Mouse (Mus musculus) layer of hippocampus, adult 18-20 months (tissue): ENCODE data around the gene Pbx1. TPM values are rescaled to one million over a fixed set of nuclear protein-coding genes. Genes with fewer than 3 reads are reported as not detected.

Experiments
- DNase-seq, 2 experiments: peaks; one replicate each; pipeline ENCODE4 v3.0.0; 2022; ENCODE audit warnings: low spot score in 2 of 2
- total RNA-seq, 2 experiments: library from RNA; stranded (reverse); gene quantifications; 2 replicates each; pipeline ENCODE4 v1.2.3; 2021

Gene Pbx1
- total RNA-seq, 2 experiments from 2014 or later, result 122 to 127 TPM

DNA sequence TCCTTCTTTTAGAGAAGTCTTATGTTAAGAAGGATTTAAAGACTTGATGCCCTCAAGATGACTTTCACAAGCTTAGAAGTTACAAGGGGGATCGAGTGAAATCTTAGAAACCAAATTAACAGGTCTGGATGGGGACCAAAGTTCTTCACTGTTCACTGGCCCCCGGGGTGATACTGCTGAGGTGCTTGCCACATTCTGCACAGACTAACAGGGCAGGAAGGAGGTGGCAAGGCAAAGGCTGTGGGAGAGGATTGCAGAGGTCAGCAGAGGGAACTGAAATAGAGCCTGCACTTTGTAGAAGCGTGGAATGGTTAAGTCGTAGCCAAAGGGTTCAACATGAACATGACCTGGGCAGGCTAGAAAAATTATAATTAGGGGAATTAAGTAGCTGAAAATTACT lies 256.5 kb downstream of the Pbx1 start:
- DNase-seq, result no peak

DNA sequence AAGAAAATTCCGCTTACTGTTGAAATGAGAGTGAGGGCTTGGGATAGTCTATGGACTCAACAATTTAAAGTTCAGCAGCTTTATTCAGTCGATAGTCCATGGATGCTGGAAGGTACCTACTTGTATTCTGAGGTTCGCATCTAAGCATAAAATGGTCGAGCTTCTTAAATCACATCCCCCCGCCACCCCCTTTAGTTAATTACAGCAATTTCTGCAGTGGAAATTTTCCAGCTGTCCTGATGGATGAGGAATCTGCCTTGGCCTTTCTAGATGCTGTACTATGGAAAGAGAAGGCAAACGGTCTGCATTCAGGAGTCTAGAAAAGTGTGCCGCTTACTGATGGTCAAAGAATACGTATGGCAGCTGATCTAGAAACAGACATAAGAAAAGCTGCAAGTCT lies 262.3 kb downstream of the Pbx1 start:
- DNase-seq, result no peak

DNA sequence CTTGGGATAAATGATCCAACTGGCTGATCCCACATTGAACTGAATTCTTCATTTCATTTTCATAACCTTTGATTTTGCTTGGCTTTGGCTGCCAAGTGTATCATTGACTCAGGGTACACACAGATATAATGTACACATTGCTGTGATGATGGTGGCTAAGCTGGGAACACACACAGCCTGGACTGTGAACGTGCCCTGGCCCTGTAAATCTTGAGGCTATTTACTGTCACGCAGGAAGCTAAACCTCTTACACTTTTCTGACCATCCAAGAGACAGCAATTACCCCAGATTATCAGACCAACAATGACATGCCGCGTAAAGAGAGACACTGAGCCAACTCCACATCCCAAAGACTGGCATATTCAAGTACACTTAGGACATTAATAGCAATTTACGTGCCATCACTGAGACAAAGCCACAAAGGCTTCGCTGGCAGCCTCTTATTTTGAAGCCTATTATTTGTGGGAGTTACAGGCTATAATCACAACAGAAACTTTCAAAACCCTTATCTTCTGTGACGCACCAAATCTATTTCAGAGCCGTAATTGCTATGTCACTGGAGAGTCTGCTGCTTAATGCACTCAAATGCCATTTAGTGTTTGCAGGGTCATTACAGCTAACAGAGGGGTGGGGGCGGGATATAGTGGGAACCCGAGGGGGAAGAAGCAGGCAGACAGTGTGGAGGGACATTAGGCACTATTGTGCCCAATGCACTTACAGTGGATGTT lies 262.9 kb downstream of the Pbx1 start:
- no peak for DNase-seq

DNA sequence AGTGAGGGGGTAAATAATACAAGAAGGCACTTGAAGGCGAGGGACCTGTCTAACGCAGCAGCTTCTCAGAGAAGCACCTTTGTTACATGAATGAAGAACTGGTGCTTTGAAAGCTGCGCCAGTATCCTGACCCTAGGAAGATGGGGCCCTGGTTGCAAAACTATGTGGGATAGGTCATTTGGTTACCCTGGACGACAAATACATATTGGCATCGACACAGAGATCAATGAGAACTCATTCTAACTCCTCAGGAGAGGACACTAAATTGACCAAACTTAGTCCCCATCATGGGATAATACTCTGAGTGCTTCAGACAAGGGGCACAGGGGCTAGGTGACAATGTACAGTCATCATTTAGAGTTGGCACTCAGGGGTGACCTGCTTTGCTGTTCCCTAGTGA lies 264.3 kb downstream of the Pbx1 start:
- no peak for DNase-seq

DNA sequence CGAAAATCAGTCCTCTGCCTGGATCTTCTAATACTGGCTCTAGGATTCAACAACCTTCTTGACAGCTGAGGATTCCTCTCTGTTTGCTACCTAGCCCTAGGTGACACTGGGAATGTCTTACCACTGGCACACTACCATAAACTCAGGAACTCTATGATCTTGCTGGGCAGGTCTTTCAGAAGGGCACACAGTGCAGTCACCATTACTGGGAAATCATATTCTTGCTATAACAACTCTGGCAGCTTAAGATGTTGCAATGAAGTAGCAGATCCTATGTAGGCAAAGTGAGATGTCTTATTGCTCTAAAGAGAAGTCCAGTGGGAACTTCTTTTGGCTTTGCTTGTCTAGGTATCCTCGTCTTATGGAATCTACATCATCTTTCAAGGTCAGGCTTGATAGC lies 265.2 kb downstream of the Pbx1 start:
- no peak for DNase-seq

DNA sequence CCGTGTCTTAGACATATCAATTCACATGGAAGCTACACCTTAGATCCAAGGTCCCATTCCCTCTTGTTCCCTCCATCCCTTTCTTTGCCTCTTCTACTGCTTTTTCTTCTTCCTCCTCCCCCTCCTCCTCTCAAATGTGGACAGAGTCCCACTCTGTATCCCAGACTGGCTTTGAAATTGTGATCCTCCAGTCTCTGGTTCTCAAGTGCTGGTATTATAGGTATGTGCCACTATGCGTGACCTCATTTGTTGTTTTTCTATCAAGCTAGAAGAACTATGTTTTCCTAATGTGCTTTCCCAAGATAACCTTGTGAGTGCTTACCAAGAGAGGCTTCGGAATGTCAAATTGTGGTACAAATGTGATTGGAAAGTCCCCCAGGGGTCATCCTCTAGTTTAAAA lies 267.1 kb downstream of the Pbx1 start:
- no peak for DNase-seq

DNA sequence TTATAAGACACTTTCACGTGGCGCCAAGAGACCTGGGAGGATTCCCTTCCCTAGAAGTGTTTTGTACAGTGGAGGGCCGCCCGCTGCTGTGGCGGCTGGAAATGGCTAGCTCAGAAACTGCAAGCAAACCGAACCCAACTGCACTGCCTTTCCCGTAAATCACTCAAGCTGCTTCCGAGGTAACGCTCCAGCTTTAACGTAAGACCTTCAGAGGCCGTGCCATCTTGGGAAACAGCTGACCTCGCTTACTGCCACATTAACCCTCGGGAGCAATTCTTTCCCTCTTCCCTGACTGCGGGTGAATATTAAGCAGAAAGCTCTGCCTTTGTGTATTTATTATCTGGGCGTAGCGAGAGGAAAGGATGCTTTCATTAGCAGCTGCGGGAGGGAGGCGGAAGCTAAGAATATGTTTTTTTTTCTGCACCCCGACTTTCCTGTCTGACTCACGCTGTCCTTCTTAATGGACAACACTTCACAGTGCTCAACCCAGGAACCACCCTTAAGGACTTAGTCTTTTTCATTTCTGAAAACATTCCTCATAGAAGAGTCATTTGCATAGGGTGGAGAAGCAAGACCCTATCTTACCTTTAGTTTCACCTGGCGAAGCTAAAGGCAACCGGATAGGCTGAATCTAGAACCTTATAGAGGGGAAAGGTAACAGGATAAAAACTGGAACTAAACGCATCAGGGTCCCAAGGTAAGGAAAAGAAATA lies 268.4 kb downstream of the Pbx1 start:
- DNase-seq, result peak in 1 of 2 experiments; percentile 13

DNA sequence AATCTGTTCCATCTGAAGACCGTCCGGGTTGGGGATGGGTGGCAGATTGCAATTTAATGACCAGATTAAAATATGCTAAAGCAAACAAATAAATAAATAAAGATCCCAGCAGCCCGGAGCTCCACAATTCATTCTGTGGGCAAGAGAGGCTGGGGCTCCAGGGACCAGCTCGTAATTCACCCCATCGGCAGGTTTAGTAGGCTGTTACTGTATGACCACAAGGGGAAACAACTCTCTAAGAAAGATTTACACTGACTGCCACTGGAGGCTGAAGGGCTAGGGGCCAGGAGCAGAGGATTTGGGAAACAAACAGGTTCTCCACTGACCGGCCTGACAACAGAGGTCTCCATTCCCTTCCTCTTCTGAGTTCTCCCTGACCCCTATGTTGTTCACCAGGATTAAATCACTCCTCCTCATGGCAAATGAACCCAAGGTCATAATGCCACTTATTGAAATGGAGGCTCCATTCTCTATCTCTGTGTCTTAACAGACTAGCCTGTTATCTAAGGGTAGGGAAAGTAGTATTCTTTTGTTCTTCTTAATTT lies 292.9 kb downstream of the Pbx1 start:
- no peak for DNase-seq

DNA sequence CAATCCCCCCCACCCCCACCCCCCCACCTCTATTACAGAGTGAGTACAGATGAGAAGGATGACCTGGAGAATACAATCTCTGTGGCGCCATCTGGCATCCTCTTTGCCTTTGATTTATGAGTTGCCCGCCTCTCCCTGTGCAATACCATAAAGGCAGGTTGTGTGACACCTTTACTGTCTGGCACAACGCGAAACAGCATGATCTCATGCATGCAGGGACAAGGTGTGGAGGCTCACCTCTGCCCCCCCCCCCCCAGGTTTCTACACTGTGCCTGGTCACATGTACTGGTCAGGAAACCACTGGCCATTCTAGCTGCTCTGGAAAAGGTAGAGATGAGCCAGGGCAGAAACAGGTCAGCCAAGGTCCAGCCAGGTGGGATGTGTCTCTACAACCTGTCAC lies 293.4 kb downstream of the Pbx1 start:
- DNase-seq, result no peak

DNA sequence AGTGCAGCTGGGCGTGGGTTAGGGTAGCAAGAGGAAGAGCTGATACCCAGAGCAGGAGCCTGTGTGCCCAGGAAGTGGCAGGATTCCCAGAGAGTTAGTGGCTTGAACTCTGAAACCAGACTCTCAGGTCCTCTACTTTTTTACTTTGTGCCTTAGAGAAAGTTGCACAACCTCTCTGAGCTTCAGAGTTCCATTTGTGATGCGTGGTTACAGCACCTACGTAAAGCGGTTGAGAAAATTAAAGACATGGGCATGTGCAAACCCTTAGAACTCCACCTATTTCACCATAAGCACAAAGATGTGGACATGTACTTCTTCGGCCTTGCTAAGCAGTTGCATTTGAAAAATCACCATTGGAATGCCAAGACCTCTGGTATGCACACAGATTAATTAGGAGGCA lies 294.2 kb downstream of the Pbx1 start:
- DNase-seq, result no peak

DNA sequence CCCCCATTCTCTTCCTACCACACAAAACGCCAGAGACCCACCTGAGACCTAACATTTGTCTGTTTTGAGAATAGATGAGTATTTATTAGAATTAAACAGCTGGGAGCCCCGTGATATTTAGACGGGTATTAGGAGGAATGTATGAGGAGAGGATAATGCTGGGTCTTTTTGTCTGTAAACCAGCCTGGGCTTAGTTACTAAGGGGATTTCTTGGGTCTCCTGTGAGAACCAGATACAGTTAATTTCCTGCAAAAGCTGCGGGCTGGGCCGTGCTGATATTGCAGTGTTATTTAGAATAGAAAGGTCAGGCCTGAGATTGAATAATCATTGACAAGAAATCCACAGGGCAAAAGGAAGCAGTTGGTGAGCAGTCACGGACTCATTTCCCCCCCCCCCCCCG lies 296.5 kb downstream of the Pbx1 start:
- no peak for DNase-seq

DNA sequence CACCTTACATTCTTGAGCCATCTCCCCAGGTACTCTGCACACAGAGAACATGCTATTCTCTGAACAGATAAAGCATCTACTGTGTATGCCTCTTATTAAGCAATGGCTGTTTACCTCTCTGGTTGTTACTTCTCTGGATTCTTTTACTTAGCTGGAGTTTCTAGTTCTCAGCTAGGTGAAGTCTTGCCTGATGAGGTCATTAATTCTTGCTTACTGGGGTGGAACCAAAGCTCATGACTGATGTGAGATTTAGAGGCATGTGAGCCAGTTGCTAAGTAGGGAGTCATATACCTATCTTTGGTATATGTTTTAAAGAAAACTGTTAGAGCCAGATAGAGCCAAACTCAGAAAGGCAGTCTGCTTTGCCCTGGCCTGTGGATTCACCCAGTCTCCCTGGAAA lies 298.4 kb downstream of the Pbx1 start:
- no peak for DNase-seq

DNA sequence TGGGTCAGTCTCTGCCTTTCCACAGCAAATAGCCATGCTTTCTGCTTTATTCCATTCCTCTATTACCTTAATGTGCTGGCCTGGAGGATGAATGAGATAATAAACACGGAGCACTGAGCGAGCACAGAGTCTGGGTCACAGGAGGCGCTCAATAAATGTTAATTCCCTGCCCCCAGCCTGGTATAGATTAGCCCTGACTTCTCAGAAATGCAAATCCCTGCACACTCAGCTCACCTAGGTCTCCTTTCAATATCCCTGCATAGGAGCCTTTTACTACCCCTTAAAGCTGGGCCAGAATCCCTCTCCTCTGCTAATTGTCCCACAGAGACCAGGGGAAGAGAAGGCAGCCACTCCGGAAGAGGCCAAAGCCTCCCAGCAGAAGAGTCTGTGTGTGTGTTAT lies 304.1 kb downstream of the Pbx1 start:
- no peak for DNase-seq

DNA sequence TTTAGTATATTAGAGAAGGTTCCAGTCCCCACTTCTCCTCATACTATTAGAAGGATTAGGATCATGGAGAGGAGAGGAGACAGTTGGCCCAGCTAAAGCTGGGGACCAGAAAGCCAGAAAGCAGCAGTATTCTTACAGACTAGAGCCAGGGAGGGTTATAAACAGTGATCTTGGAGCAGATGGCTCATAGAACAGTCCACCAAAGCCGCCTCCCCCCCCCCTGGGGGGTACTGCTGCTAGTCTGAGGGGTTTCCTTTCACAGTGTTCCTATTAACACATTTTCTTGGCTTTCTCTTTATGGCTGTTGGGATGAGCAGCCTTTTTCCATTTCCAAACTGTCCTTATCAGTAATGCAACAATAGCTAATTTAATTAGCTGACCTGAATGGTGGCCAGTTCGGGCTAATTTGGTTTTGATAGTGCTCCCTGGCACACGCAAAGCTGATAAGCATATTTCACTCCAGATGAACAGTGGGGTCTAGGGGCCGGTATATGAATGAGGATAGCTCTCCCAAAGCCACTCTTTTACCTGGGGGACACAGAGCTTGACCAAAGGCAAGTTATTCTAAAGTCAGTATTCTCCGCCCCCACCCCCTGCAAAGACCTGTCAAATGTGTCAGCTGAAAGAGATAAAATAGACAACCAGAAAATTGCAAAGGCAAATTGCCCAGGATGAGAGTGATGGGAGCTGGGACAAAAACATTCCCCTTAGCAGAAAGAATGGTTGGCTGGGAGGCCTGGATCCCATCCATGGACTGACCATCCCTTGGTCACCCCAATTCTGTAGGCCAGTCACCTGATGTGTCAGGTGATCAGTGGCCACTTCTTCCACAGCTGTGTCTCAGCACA lies 307.2 kb downstream of the Pbx1 start:
- DNase-seq, result no peak

DNA sequence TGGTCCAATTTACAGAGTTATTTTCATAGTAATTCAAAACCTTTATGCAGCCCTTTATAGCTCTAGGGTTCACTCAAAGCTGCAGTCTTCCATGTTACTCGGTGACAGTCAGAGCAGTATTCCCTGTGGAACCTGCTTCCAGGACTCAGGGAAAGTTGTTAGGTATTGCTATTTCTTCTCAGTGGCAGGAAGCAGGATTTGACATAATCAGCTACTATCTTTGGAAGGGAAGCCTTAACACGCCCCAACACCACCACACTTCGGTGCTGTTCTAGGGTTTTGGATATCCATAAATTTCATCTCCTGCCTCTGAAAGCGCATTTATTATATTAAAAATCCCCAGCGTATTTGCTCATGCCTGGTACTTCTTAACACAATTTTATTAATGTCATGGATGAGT lies 314.0 kb downstream of the Pbx1 start:
- no peak for DNase-seq

DNA sequence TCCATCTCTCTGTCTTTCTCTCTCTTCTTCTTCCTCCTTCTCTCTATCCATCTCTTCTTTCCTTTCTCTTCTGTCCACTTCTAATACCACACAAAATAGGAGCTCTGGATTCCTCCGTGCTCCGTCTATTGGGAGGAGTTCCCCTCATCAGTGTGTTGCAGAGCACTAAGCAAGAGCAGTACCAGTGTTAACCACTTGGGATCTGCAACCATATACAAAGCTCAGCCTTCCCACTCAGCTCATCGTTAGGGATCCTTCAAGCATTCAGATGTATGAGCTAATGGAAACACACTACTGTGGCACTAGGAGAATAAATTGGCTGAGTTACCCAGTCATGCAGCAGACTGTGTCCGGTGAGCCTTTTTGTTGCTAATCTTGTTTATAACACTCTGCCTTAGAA lies 314.7 kb downstream of the Pbx1 start:
- no peak for DNase-seq

DNA sequence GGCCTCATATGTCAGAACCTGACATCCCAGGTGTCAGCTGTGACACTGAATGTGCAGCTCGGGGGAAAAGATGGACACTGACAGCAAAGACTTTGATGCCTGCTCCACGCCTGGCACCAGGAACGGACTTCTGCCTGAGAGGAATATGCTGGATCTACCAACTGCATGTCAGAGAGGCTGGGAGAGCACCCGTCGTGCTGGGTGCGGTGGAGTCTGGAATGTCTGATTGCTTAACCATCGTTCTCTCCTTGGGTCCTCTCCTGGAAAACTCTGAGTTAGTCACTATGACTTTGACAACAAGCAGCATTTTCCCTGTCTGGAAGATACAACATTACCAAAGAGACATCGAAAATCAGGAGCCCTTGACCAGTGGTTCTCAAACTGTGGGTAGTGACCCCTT lies 322.3 kb downstream of the Pbx1 start:
- DNase-seq, result no peak

DNA sequence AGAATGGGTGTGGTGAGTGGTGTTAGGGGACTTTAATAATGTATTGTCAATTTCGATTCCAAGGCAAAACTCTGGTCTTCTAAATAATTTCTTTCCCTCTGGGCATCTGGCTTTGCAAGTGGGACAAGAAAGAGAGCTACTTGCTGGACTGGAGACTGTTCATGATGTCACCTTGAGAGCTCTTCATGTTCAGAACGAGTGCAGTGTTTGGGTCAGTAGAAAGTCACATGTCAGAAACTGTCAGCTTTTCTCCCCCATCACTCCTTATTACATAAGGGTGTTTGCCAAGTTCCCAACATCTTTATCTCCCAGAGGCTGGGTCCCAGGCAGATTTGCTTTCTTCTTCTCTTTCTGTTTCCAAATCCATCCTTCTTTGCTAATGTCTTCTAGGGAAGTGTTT lies 328.2 kb downstream of the Pbx1 start:
- no peak for DNase-seq

DNA sequence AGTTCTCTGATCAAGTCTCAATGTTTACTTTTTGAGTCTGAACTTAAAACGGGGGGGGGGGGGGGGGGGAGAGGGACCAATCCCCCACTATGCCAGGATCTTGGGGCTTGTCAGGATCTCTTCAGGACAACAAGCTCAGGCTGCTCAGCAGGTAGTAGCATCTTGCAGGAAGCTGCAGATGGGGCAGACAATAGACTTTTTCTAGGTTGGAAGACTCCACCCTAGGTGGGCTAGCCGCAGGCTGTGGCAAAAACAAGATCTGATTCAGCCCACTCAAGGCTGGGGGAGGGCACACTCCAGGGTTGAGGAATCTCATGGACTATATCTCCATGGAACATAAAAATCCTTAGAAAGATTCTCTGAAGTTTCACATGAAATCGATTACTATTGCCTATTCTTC lies 330.6 kb downstream of the Pbx1 start:
- no peak for DNase-seq

DNA sequence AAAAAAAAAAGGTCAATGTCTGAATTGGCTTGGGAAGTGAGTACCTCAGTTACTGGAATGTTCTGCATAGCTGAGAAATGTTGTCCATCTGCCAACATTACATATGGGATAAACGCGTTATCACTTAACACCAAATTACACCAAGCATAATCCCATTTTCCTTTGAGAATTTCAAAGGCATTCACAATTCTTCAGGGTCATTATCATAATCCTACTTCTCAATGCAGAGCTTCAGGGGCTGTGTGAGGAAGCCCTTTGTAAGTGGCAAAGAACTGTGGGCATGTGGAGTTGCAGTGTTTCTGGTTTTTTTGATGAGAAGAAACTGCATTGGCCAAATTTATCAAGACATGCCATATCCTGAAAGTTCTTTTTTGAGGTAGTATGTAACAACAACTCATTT lies 333.3 kb downstream of the Pbx1 start:
- no peak for DNase-seq

DNA sequence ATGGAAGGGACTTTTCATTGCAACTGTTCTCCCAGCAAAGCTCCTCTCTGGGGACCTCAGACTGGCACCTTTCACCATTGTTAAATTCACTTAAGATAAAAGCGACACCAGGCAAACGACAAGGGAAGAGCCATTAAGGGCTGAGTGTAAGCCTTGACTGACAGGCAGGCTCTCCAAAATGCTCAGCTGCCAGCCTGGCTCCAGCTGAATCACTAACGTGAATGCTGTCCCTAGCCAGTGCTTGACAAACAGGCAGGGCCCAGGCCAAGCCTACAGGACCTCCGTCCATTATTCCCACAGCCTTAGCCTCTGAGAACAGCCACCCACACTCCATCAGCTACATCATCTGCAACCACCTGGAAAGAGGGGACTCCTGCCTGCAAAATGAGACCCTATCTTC lies 337.4 kb downstream of the Pbx1 start:
- DNase-seq, result no peak

DNA sequence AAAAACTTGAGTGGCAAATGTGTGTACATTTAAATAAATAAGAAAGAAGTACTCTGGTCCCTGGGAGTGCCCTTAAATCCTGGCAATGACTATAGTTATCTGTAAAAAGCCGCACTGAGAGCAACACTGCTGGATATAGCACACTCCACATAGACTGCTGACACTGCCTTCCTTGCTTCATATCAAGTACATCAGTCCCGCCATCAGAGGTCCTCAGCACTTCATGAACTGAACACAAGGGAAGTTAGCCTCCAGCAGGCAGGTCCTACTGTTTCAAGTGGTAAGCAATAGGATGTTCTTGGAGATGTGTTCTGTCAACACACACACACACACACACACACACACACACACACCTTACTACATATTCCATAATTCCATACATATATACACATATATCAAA lies 339.0 kb downstream of the Pbx1 start:
- peak; percentile 14 to 47 for DNase-seq
